Mouse (Mus musculus): Measurements from ENCODE around the gene Rapgef1. TPM values are rescaled to one million over a fixed set of nuclear protein-coding genes. Genes with fewer than 3 reads are reported as not detected.

Gene Rapgef1
- total RNA-seq, 1 experiment = 48.5 TPM

DNA sequence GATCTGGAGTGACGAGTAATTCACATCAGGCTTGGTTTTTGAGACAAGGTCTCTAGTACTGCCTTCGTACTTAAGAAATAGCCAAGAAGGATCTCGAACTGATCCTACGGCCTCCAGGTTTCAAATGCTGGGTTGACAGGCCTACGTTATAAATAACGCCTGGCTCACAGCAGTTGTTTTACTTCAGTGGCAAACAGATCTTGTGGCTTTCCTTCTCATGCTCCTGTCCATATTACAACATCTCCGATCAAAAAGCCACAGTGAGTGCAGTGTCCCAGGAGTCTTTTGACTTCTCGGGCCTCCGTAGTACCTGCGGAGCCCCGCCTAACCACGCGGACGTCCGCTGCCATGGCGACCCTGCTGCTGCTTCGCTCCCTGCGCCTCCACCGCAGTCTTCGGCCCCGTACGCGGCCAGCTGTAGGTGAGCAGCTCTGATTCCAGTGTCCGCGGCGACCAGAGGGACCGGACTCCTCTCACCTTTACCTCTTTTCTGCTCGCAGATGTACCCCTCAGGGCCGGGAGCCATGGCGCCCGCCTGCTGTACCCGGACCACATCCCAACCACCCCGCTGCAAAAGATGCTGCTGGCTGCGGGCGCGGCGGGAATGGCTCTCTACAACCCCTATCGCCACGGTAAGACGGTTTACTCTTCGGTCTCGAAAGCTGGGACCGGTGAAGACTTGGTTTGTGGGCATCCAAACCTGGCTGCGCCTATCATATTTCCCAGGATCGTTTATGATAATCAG, 168.6 kb downstream of the Rapgef1 start, which contains the start of gene Trub2:
TSS of gene Trub2 (minus strand) at position 566 of the 745 bp plus-strand sequence.
- H3K9ac ChIP-seq (ENCODE audit: insufficient read depth, low read depth, low read length, poor library complexity, severe bottlenecking) = peak within 1 kb of the TSS; percentile 91
- H3K27ac ChIP-seq (ENCODE audit: insufficient read depth, low read depth, low read length, poor library complexity, severe bottlenecking) = peak within 1 kb of the TSS; percentile 63
- peaks cover 34% of the 10 kb centered on the region for H3K36me3 ChIP-seq (ENCODE audit: control insufficient read depth, insufficient read depth, low read length, poor library complexity, severe bottlenecking)
- in situ Hi-C loops (cut with MboI; ENCODE audit: low sequenced_read_pairs in 2 of 2, unreplicated experiment in 2 of 2) = no loop called here
- H3K9me3 ChIP-seq (ENCODE audit: control insufficient read depth, insufficient read depth, low read depth, low read length) = no peaks in the 10 kb centered on the region
- DNase-seq (ENCODE audit: low read depth, low spot score) = peak; percentile 64
- TF ChIP-seq CHD2 (IDR thresholded peaks at IDR 0.05; ENCODE audit: low read depth, low read length) (no peak), HCFC1 (IDR thresholded peaks at IDR 0.05; ENCODE audit: borderline replicate concordance, insufficient read depth, low read length) (no peak), ZNF384 (IDR thresholded peaks at IDR 0.05; ENCODE audit: low read depth, low read length) (no peak), MAFK (IDR thresholded peaks at IDR 0.05; ENCODE audit: insufficient read depth, low read depth, low read length) (no peak), ZC3H11A (IDR thresholded peaks at IDR 0.05; ENCODE audit: borderline replicate concordance, low read depth, low read length) (no peak)
- H3K4me1 ChIP-seq (ENCODE audit: control insufficient read depth in 2 of 2, insufficient read depth in 2 of 2, low read length in 2 of 2, poor library complexity in 1 of 2) = peaks cover 0 to 4% of the 10 kb centered on the region in 2 experiments; a peak in 1 of 4 replicates
- H3K4me3 ChIP-seq (ENCODE audit: insufficient read depth in 1 of 2, low read depth in 1 of 2, low read length in 2 of 2, poor library complexity in 1 of 2, severe bottlenecking in 1 of 2) = peak within 1 kb of the TSS; percentile 87 to 100

Other genes with a start within 250 kb of the Rapgef1 start
- gene Gm13420, start 132.0 kb downstream of the Rapgef1 start, total RNA-seq (2012; rRNA removed) = 0.27 and 0.42 TPM in 2 replicates
- not detected in 2 replicates for gene Gm13547, start 139.6 kb downstream of the Rapgef1 start, total RNA-seq (2012; rRNA removed)
- 18.3 and 30.4 TPM in 2 replicates for gene Coq4, start 167.8 kb downstream of the Rapgef1 start, total RNA-seq (2012; rRNA removed)
- gene Trub2, start 168.8 kb downstream of the Rapgef1 start, total RNA-seq (2012; rRNA removed) = 78.5 and 108 TPM in 2 replicates
- gene Slc27a4, start 182.9 kb downstream of the Rapgef1 start, total RNA-seq (2012; rRNA removed) = 38.9 and 47.7 TPM in 2 replicates
- 44.3 and 50.8 TPM in 2 replicates for gene Urm1, start 200.4 kb downstream of the Rapgef1 start, total RNA-seq (2012; rRNA removed)
- 15.8 and 24.5 TPM in 2 replicates for gene Cercam, start 249.4 kb downstream of the Rapgef1 start, total RNA-seq (2012; rRNA removed)

All from ES-E14 (cell line).